Mouse (Mus musculus) G1E (cell line): Measurements from ENCODE around the gene Ptpra.

Experiments
- CTCF ChIP-seq: IDR thresholded peaks from 2 replicates; pipeline ENCODE4 v1.5.1; 2012; ENCODE audit warnings: low read depth, low read length, inconsistent platforms, mixed read lengths
- GATA1 ChIP-seq: IDR thresholded peaks from 2 replicates; pipeline ENCODE4 v1.6.1; 2012; ENCODE audit warnings: borderline replicate concordance, low read length, inconsistent platforms, mixed read lengths
- TAL1 ChIP-seq: conservative IDR thresholded peaks from 2 replicates; pipeline ENCODE4 v1.6.1; 2012; ENCODE audit warnings: low read depth, low read length, inconsistent platforms, mixed read lengths

GRCm38 (mm10) chr2:130556292-130556691, 106.2 kb downstream of the Ptpra start:
- TF ChIP-seq CTCF (no peak), GATA1 (no peak), TAL1 (no peak)
